Mouse (Mus musculus) megakaryocyte, embryonic 14.5 days (primary cell): ENCODE data around the gene Rps6kb2.

Experiments used
- FLI1 ChIP-seq: IDR thresholded peaks from 2 replicates; pipeline ENCODE4 v1.6.1; 2012; ENCODE audit warnings: low read length, inconsistent platforms, mixed read lengths
- GATA1 ChIP-seq: IDR thresholded peaks from 3 replicates; pipeline ENCODE4 v1.6.1; 2012; ENCODE audit warnings: mixed read lengths, low read length, inconsistent platforms, borderline replicate concordance

GRCm38 (mm10) chr19:4129462-4129861, 33.7 kb downstream of the Rps6kb2 start:
- TF ChIP-seq GATA1 (no peak), FLI1 (no peak)
